Mouse (Mus musculus) ES-E14 (cell line): ENCODE data around the gene Csnk2a2. TPM values are rescaled to one million over a fixed set of nuclear protein-coding genes. Genes with fewer than 3 reads are reported as not detected.

Source experiments
- DNase-seq: peaks from one replicate; pipeline ENCODE4 v3.0.0-alpha.2; 2013; ENCODE audit warnings: low read depth, low spot score
- H3K27ac ChIP-seq: 2 replicates; pipeline ENCODE4 v1.5.1; 2012; ENCODE audit warnings: low read depth, mild to moderate bottlenecking, low read length, moderate library complexity, mixed read lengths; ENCODE audit not compliant: poor library complexity, insufficient read depth, severe bottlenecking
- H3K36me3 ChIP-seq: 2 replicates; pipeline ENCODE4 v1.6.1; 2012; ENCODE audit warnings: mild to moderate bottlenecking, low read length, moderate library complexity, mixed read lengths; ENCODE audit not compliant: control insufficient read depth, poor library complexity, insufficient read depth, severe bottlenecking
- H3K4me1 ChIP-seq, 2 experiments: fragments of 150-350 bp in 1 of 2; sonication (generic) in 1 of 2; 2 replicates each; pipeline ENCODE4 v1.6.1; 2012; ENCODE audit warnings: low read length in 2 of 2, mild to moderate bottlenecking in 1 of 2, mixed read lengths in 1 of 2; ENCODE audit not compliant: control insufficient read depth in 2 of 2, insufficient read depth in 2 of 2, poor library complexity in 1 of 2
- H3K4me3 ChIP-seq, 2 experiments: fragments of 150-350 bp in 1 of 2; sonication (generic) in 1 of 2; 2 replicates each; pipeline ENCODE4 v1.5.1; 2012; ENCODE audit warnings: low read length in 2 of 2, low read depth in 1 of 2, mild to moderate bottlenecking in 1 of 2, mixed read lengths in 1 of 2; ENCODE audit not compliant: insufficient read depth in 1 of 2, poor library complexity in 1 of 2, severe bottlenecking in 1 of 2
- H3K9ac ChIP-seq: 2 replicates; pipeline ENCODE4 v1.6.1; 2012; ENCODE audit warnings: low read depth, mild to moderate bottlenecking, low read length, mixed read lengths; ENCODE audit not compliant: poor library complexity, insufficient read depth, severe bottlenecking
- H3K9me3 ChIP-seq: fragments of 150-350 bp; sonication (generic); 2 replicates; pipeline ENCODE4 v1.6.1; 2012; ENCODE audit warnings: low read depth, mild to moderate bottlenecking, low read length; ENCODE audit not compliant: control insufficient read depth, insufficient read depth
- CHD2 ChIP-seq: IDR thresholded peaks from 2 replicates; pipeline ENCODE4 v1.6.1; 2014; ENCODE audit warnings: mild to moderate bottlenecking, low read depth, low read length, inconsistent platforms
- HCFC1 ChIP-seq: IDR thresholded peaks from 2 replicates; pipeline ENCODE4 v1.6.1; 2012; ENCODE audit warnings: low read length, inconsistent platforms, borderline replicate concordance; ENCODE audit not compliant: insufficient read depth
- MAFK ChIP-seq: IDR thresholded peaks from 2 replicates; pipeline ENCODE4 v1.6.1; 2014; ENCODE audit warnings: mild to moderate bottlenecking, low read depth, low read length, inconsistent platforms; ENCODE audit not compliant: insufficient read depth
- ZC3H11A ChIP-seq: IDR thresholded peaks from 2 replicates; pipeline ENCODE4 v1.6.1; 2012; ENCODE audit warnings: low read depth, mild to moderate bottlenecking, inconsistent platforms, low read length, borderline replicate concordance
- ZNF384 ChIP-seq: IDR thresholded peaks from 2 replicates; pipeline ENCODE4 v1.6.1; 2012; ENCODE audit warnings: low read depth, low read length, inconsistent platforms
- in situ Hi-C, 2 experiments: fragments of 600-800 bp; cut with MboI; formaldehyde crosslinking; loops; one replicate each; pipeline ENCODE4 v1.15.1; 2025; ENCODE audit warnings: low sequenced_read_pairs in 2 of 2, inconsistent platforms in 1 of 2; ENCODE audit not compliant: unreplicated experiment in 2 of 2
- total RNA-seq: library from RNA; depleted of rRNA; stranded (reverse); fragments of 300-350 nt; gene quantifications from 2 replicates; pipeline ENCODE4 v1.2.3, GENCODE M21; 2012

The Csnk2a2 gene
- total RNA-seq, 1 experiment, result 52.4 TPM

DNA sequence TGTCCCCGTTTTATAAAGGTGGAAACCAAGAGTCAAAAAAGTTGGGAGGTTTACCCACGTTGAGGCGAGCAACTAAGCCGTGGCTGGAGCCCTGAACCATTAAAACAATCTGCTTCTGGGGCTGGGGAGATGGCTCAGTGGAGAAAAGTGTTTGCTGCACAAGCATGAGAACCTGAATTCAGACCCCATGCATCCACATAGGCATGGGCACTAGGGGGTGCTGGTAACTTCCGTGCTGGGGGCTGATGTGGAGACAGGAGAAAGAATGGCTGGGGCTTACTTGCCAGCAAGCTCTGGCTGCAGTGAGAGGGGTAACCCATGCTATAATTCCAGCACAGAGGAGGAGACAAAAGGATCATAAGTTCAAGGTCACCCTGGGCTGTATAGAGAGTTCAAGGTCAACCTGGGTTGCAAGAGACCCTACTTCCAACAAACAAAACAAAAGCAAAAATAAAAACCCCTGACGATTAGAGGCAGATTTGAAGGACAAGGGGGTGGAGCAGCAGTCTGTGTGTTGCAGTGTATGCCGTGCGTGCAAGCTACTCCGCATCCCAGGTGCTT lies 39.0 kb upstream of the Csnk2a2 start:
- no peak overlapping the region for H3K27ac ChIP-seq
- in situ Hi-C loops, result no loop called here
- no peak for DNase-seq
- no peaks in the 10 kb centered on the region for H3K9me3 ChIP-seq
- H3K4me1 ChIP-seq, result peaks cover 0 to 11% of the 10 kb centered on the region in 2 experiments; a peak in 3 of 4 replicates
- no peaks in the 10 kb centered on the region for H3K36me3 ChIP-seq
- H3K9ac ChIP-seq, result no peak overlapping the region
- TF ChIP-seq HCFC1, result no peak
- no peak for TF ChIP-seq MAFK
- no peak for TF ChIP-seq ZNF384
- no peak for TF ChIP-seq CHD2
- no peak overlapping the region for H3K4me3 ChIP-seq

GRCm38 (mm10) chr8:95528194-95528593 lies 38.4 kb upstream of the Csnk2a2 start:
- in situ Hi-C loops, result no loop called here
- Histone ChIP-seq H3K36me3 (no peaks in the 10 kb centered on the region), H3K4me1 (peaks cover 0 to 8% of the 10 kb centered on the region in 2 experiments; a peak in 3 of 4 replicates), H3K9ac (no peak overlapping the region), H3K27ac (no peak overlapping the region), H3K9me3 (no peaks in the 10 kb centered on the region), H3K4me3 (no peak overlapping the region; a peak in 1 of 4 replicates)
- no peak for DNase-seq
- TF ChIP-seq ZNF384 (no peak), HCFC1 (no peak), ZC3H11A (no peak)

GRCm38 (mm10) chr8:95523991-95524390 lies 34.2 kb upstream of the Csnk2a2 start:
- H3K4me1 ChIP-seq, result peaks cover 0 to 4% of the 10 kb centered on the region in 2 experiments; a peak in 1 of 4 replicates
- H3K4me3 ChIP-seq, result no peak overlapping the region
- DNase-seq, result no peak
- no peak overlapping the region for H3K27ac ChIP-seq
- H3K36me3 ChIP-seq, result no peaks in the 10 kb centered on the region
- TF ChIP-seq ZNF384 (no peak), ZC3H11A (no peak), MAFK (no peak), HCFC1 (no peak), CHD2 (no peak)
- in situ Hi-C loops, result no loop called here
- H3K9ac ChIP-seq, result no peak overlapping the region
- no peaks in the 10 kb centered on the region for H3K9me3 ChIP-seq

- no peaks in the 10 kb centered on the region for H3K9me3 ChIP-seq
These were observed 27.1 kb upstream of the Csnk2a2 start for GRCm38 (mm10) chr8:95516928-95517327.

GRCm38 (mm10) chr8:95513219-95513618 lies 23.4 kb upstream of the Csnk2a2 start:
- TF ChIP-seq ZNF384 (no peak), HCFC1 (no peak), MAFK (no peak), CHD2 (no peak), ZC3H11A (no peak)
- in situ Hi-C loops, result no loop called here

More at GRCm38 (mm10) chr8:95516928-95517327, 27.1 kb upstream of the Csnk2a2 start:
- in situ Hi-C loops, result no loop called here
- no peak overlapping the region for H3K4me3 ChIP-seq
- H3K27ac ChIP-seq, result no peak overlapping the region
- TF ChIP-seq ZNF384, result no peak
- TF ChIP-seq MAFK, result no peak
- no peak for TF ChIP-seq HCFC1
- TF ChIP-seq ZC3H11A, result no peak
- no peak for TF ChIP-seq CHD2
- H3K36me3 ChIP-seq, result no peaks in the 10 kb centered on the region
- H3K9ac ChIP-seq, result no peak overlapping the region
- no peak for DNase-seq
- H3K4me1 ChIP-seq, result no peaks in the 10 kb centered on the region; a peak in 2 of 4 replicates

More at GRCm38 (mm10) chr8:95513219-95513618, 23.4 kb upstream of the Csnk2a2 start:
- H3K9me3 ChIP-seq, result no peaks in the 10 kb centered on the region
- H3K4me1 ChIP-seq, result no peaks in the 10 kb centered on the region; a peak in 2 of 4 replicates
- H3K9ac ChIP-seq, result no peak overlapping the region
- H3K27ac ChIP-seq, result no peak overlapping the region
- no peak for DNase-seq
- no peak overlapping the region for H3K4me3 ChIP-seq
- H3K36me3 ChIP-seq, result no peaks in the 10 kb centered on the region
